Mouse (Mus musculus) lung, embryonic 16.5 days (tissue): ENCODE results near the gene Ttc33. TPM values are rescaled to one million over a fixed set of nuclear protein-coding genes. Genes with fewer than 3 reads are reported as not detected.

Experiments used
- ATAC-seq: fragments of 200-750 bp; cut with Nextera tagmentation; 2 replicates; pipeline ENCODE4 v1.8.0; 2017; ENCODE audit warnings: low read depth, mild to moderate bottlenecking, moderate library complexity
- H3K27ac ChIP-seq: fragments of 300-500 bp; sonication (generic); 2 replicates; pipeline ENCODE4 v1.5.1; 2014; ENCODE audit warnings: mild to moderate bottlenecking, control low read depth, low read length
- H3K27me3 ChIP-seq: fragments of 300-500 bp; sonication (generic); 2 replicates; pipeline ENCODE4 v1.6.1; 2014; ENCODE audit warnings: low read depth, low read length, mixed read lengths; ENCODE audit not compliant: control insufficient read depth, insufficient read depth
- H3K36me3 ChIP-seq: fragments of 300-500 bp; sonication (generic); 2 replicates; pipeline ENCODE4 v1.6.1; 2014; ENCODE audit warnings: low read length; ENCODE audit not compliant: control insufficient read depth, insufficient read depth
- H3K4me1 ChIP-seq: fragments of 300-500 bp; sonication (generic); replicated peaks from 2 replicates; pipeline ENCODE4 v1.6.1; 2014; ENCODE audit warnings: low read length, mixed read lengths; ENCODE audit not compliant: control insufficient read depth, insufficient read depth
- H3K4me2 ChIP-seq: fragments of 300-500 bp; sonication (generic); 2 replicates; pipeline ENCODE4 v1.6.1; 2014; ENCODE audit warnings: low read depth, low read length, control low read depth
- H3K4me3 ChIP-seq: fragments of 300-500 bp; sonication (generic); 2 replicates; pipeline ENCODE4 v1.5.1; 2014; ENCODE audit warnings: mild to moderate bottlenecking, low read length, control low read depth
- H3K9ac ChIP-seq: fragments of 300-500 bp; sonication (generic); 2 replicates; pipeline ENCODE4 v1.6.1; 2014; ENCODE audit warnings: low read length, control low read depth
- H3K9me3 ChIP-seq: fragments of 300-500 bp; sonication (generic); 2 replicates; pipeline ENCODE4 v1.6.1; 2016; ENCODE audit warnings: low read length; ENCODE audit not compliant: control insufficient read depth
- WGBS: fragments of 180-500 bp; shearing (Covaris S2); extraction: QIAGEN DNeasy Blood & Tissue Kit; methylation state at CpG from one replicate; pipeline ENCODE4 v1.1.7; 2014; 5-methylcytosine and 5-hydroxymethylcytosine counted together
- polyA plus RNA-seq: library from polyadenylated mRNA; unstranded; fragments of >200 nt; fragmentation: Nextera tagmentation; extraction: Ambion mirVana; gene quantifications from 2 replicates; pipeline ENCODE4 v1.2.1, GENCODE M21; 2015

The Ttc33 gene
- polyA plus RNA-seq, 1 experiment from 2014 or later = 44.3 TPM

- WGBS = 13% methylated on average over 6 of the region's 6 CpGs
- Histone ChIP-seq H3K4me1 (peaks cover 8% of the 10 kb centered on the region; the same call in 1 of the 2 replicates), H3K27ac (no peak overlapping the region), H3K9ac (no peak overlapping the region), H3K4me3 (no peak overlapping the region), H3K4me2 (no peak overlapping the region), H3K27me3 (peaks cover 9% of the 10 kb centered on the region; the same call in 1 of the 2 replicates), H3K9me3 (no peaks in the 10 kb centered on the region), H3K36me3 (no peaks in the 10 kb centered on the region)
- no peak for ATAC-seq
Observed at GRCm38 (mm10) chr15:5236538-5236937, 51.2 kb downstream of the Ttc33 start.

- H3K9me3 ChIP-seq = no peaks in the 10 kb centered on the region
- peaks cover 14% of the 10 kb centered on the region; the same call in 1 of the 2 replicates for H3K27me3 ChIP-seq
- H3K36me3 ChIP-seq = no peaks in the 10 kb centered on the region
- H3K4me2 ChIP-seq = no peak overlapping the region
- no peak for ATAC-seq
- WGBS = 35% methylated on average over 7 of the region's 7 CpGs
- H3K4me3 ChIP-seq = no peak overlapping the region
- no peak overlapping the region for H3K27ac ChIP-seq
- H3K9ac ChIP-seq = no peak overlapping the region
- H3K4me1 ChIP-seq = peaks cover 8% of the 10 kb centered on the region; the same call in 1 of the 2 replicates
Observed at GRCm38 (mm10) chr15:5237012-5237660, 51.8 kb downstream of the Ttc33 start.

GRCm38 (mm10) chr15:5238073-5238472 lies 52.7 kb downstream of the Ttc33 start:
- Histone ChIP-seq H3K4me3 (no peak overlapping the region), H3K4me1 (peaks cover 14% of the 10 kb centered on the region; the same call in 1 of the 2 replicates), H3K9ac (no peak overlapping the region), H3K4me2 (no peak overlapping the region), H3K27me3 (peaks cover 23% of the 10 kb centered on the region), H3K36me3 (no peaks in the 10 kb centered on the region), H3K27ac (no peak overlapping the region), H3K9me3 (no peaks in the 10 kb centered on the region)
- 56% methylated on average over 7 of the region's 7 CpGs for WGBS
- no peak for ATAC-seq

GRCm38 (mm10) chr15:5238553-5238952 lies 53.2 kb downstream of the Ttc33 start:
- H3K27me3 ChIP-seq = peaks cover 28% of the 10 kb centered on the region

GRCm38 (mm10) chr15:5239361-5239760 lies 54.0 kb downstream of the Ttc33 start:
- H3K27ac ChIP-seq = no peak overlapping the region
- WGBS = 59% methylated on average over 4 of the region's 4 CpGs
- no peaks in the 10 kb centered on the region for H3K36me3 ChIP-seq
- no peak overlapping the region for H3K4me3 ChIP-seq
- no peak overlapping the region for H3K9ac ChIP-seq
- H3K9me3 ChIP-seq = no peaks in the 10 kb centered on the region
- H3K4me1 ChIP-seq = peaks cover 23% of the 10 kb centered on the region
- no peak overlapping the region for H3K4me2 ChIP-seq
- H3K27me3 ChIP-seq = peaks cover 33% of the 10 kb centered on the region
- no peak for ATAC-seq

More at GRCm38 (mm10) chr15:5238553-5238952, 53.2 kb downstream of the Ttc33 start:
- H3K27ac ChIP-seq = no peak overlapping the region
- no peaks in the 10 kb centered on the region for H3K9me3 ChIP-seq
- no peak overlapping the region for H3K4me2 ChIP-seq
- WGBS = 78% methylated on average over 4 of the region's 4 CpGs
- no peak for ATAC-seq
- no peak overlapping the region for H3K9ac ChIP-seq
- H3K4me1 ChIP-seq = peaks cover 19% of the 10 kb centered on the region
- H3K36me3 ChIP-seq = no peaks in the 10 kb centered on the region
- no peak overlapping the region for H3K4me3 ChIP-seq

GRCm38 (mm10) chr15:5239901-5240300 lies 54.6 kb downstream of the Ttc33 start:
- peaks cover 23% of the 10 kb centered on the region for H3K4me1 ChIP-seq
- H3K9me3 ChIP-seq = no peaks in the 10 kb centered on the region
- no peak overlapping the region for H3K9ac ChIP-seq
- ATAC-seq = no peak
- no peak overlapping the region for H3K27ac ChIP-seq
- H3K4me3 ChIP-seq = no peak overlapping the region
- H3K27me3 ChIP-seq = peaks cover 38% of the 10 kb centered on the region
- H3K4me2 ChIP-seq = no peak overlapping the region
- H3K36me3 ChIP-seq = no peaks in the 10 kb centered on the region
- WGBS = 49% methylated on average over 6 of the region's 6 CpGs

- no peaks in the 10 kb centered on the region for H3K9me3 ChIP-seq
- 85% methylated on average over 6 of the region's 6 CpGs for WGBS
- peaks cover 38% of the 10 kb centered on the region for H3K27me3 ChIP-seq
- no peaks in the 10 kb centered on the region for H3K36me3 ChIP-seq
- no peak for ATAC-seq
- H3K9ac ChIP-seq = no peak overlapping the region
- peaks cover 21% of the 10 kb centered on the region for H3K4me1 ChIP-seq
- H3K4me2 ChIP-seq = peak overlapping the region; percentile 18; the same call in 1 of the 2 replicates
- no peak overlapping the region for H3K27ac ChIP-seq
- H3K4me3 ChIP-seq = no peak overlapping the region
Observed at GRCm38 (mm10) chr15:5240360-5240759, 55.0 kb downstream of the Ttc33 start.

- Histone ChIP-seq H3K9me3 (no peaks in the 10 kb centered on the region), H3K4me2 (peak overlapping the region; percentile 99), H3K36me3 (no peaks in the 10 kb centered on the region), H3K27ac (no peak overlapping the region), H3K9ac (peak overlapping the region; percentile 50), H3K4me3 (peak overlapping the region; percentile 61), H3K27me3 (peaks cover 44% of the 10 kb centered on the region), H3K4me1 (peaks cover 18% of the 10 kb centered on the region)
- no peak for ATAC-seq
- WGBS = 27% methylated on average over 12 of the region's 12 CpGs
Observed at GRCm38 (mm10) chr15:5241304-5242201, 56.2 kb downstream of the Ttc33 start.
